Mouse (Mus musculus) midbrain, embryonic 16.5 days (tissue): Measurements from ENCODE around the gene Tns3. TPM values are rescaled to one million over a fixed set of nuclear protein-coding genes. Genes with fewer than 3 reads are reported as not detected.

ENCODE experiments used
- ATAC-seq: fragments of 200-750 bp; cut with Nextera tagmentation; 2 replicates; pipeline ENCODE4 v1.8.0; 2017; ENCODE audit warnings: moderate TSS enrichment
- H3K27ac ChIP-seq: fragments of 300-500 bp; sonication (generic); 2 replicates; pipeline ENCODE4 v1.5.1; 2014; ENCODE audit warnings: mild to moderate bottlenecking, low read length, mixed read lengths
- H3K27me3 ChIP-seq: fragments of 300-500 bp; sonication (generic); 2 replicates; pipeline ENCODE4 v1.6.1; 2014; ENCODE audit warnings: low read depth, low read length, mixed read lengths; ENCODE audit not compliant: control insufficient read depth, insufficient read depth
- H3K36me3 ChIP-seq: fragments of 300-500 bp; sonication (generic); 2 replicates; pipeline ENCODE4 v1.6.1; 2014; ENCODE audit warnings: mild to moderate bottlenecking, low read length, moderate library complexity, mixed read lengths; ENCODE audit not compliant: control insufficient read depth, insufficient read depth
- H3K4me1 ChIP-seq: fragments of 300-500 bp; sonication (generic); 2 replicates; pipeline ENCODE4 v1.6.1; 2014; ENCODE audit warnings: mild to moderate bottlenecking, low read length, mixed read lengths; ENCODE audit not compliant: control insufficient read depth, insufficient read depth
- H3K4me2 ChIP-seq: fragments of 300-500 bp; sonication (generic); 2 replicates; pipeline ENCODE4 v1.6.1; 2014; ENCODE audit warnings: mild to moderate bottlenecking, low read length, mixed read lengths
- H3K4me3 ChIP-seq: fragments of 300-500 bp; sonication (generic); 2 replicates; pipeline ENCODE4 v1.5.1; 2014; ENCODE audit warnings: low read depth, mild to moderate bottlenecking, low read length, moderate library complexity, mixed read lengths
- H3K9ac ChIP-seq: fragments of 300-500 bp; sonication (generic); 2 replicates; pipeline ENCODE4 v1.6.1; 2014; ENCODE audit warnings: low read depth, low read length, mixed read lengths
- H3K9me3 ChIP-seq: fragments of 300-500 bp; sonication (generic); replicated peaks from 2 replicates; pipeline ENCODE4 v1.6.1; 2014; ENCODE audit warnings: mild to moderate bottlenecking, low read length, mixed read lengths; ENCODE audit not compliant: control insufficient read depth, poor library complexity, severe bottlenecking
- WGBS: fragments of 180-500 bp; shearing (Covaris S2); extraction: QIAGEN DNeasy Blood & Tissue Kit; methylation state at CpG from one replicate; pipeline ENCODE4 v1.1.7; 2014; 5-methylcytosine and 5-hydroxymethylcytosine counted together
- polyA plus RNA-seq: library from polyadenylated mRNA; unstranded; fragments of >200 nt; fragmentation: Nextera tagmentation; extraction: Ambion mirVana; gene quantifications from 2 replicates; pipeline ENCODE4 v1.2.1, GENCODE M21; 2015

The Tns3 gene
- polyA plus RNA-seq, 1 experiment from 2014 or later: 5.3 TPM

- H3K9ac ChIP-seq: no peak overlapping the region
- WGBS: 60% methylated on average over 5 of the region's 5 CpGs
Observed at GRCm38 (mm10) chr11:8496686-8497085, 167.6 kb downstream of the Tns3 start.

GRCm38 (mm10) chr11:8495801-8496200, 168.5 kb downstream of the Tns3 start:
- Histone ChIP-seq H3K4me2 (no peak overlapping the region), H3K36me3 (no peaks in the 10 kb centered on the region), H3K9me3 (no peaks in the 10 kb centered on the region), H3K27me3 (no peaks in the 10 kb centered on the region), H3K4me3 (no peak overlapping the region), H3K9ac (no peak overlapping the region), H3K27ac (no peak overlapping the region), H3K4me1 (no peaks in the 10 kb centered on the region)
- no peak for ATAC-seq
- WGBS: 88% methylated on average over 7 of the region's 7 CpGs

More at GRCm38 (mm10) chr11:8496686-8497085, 167.6 kb downstream of the Tns3 start:
- Histone ChIP-seq H3K36me3 (no peaks in the 10 kb centered on the region), H3K27me3 (no peaks in the 10 kb centered on the region), H3K4me3 (no peak overlapping the region), H3K4me1 (no peaks in the 10 kb centered on the region), H3K4me2 (no peak overlapping the region), H3K27ac (no peak overlapping the region), H3K9me3 (no peaks in the 10 kb centered on the region)
- 0 out of 2 replicates have a peak, but pooled peaks have one; percentile 14 for ATAC-seq

DNA sequence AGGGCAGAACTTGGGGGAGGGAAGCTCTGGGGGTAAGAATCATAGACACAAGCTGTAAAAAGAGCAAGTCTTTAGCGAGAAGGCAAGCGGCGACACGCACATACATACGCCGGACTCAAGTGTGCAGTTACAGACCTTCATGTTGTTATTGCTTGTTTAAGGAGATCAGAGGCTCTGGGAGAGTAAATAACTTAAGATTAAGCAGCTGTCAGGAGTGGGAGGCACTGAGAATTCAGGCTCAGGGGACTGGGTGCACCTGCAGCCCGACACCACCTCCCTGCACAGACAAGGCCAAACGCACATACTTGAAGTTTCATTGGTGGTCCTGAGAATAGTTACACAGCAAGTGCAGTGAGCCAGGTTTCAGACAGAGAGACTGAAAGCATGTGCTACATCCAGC, 169.3 kb downstream of the Tns3 start:
- WGBS: 90% methylated on average over 8 of the region's 8 CpGs
- Histone ChIP-seq H3K9me3 (no peaks in the 10 kb centered on the region), H3K36me3 (no peaks in the 10 kb centered on the region), H3K9ac (no peak overlapping the region), H3K27me3 (no peaks in the 10 kb centered on the region), H3K4me2 (no peak overlapping the region), H3K4me1 (no peaks in the 10 kb centered on the region), H3K27ac (no peak overlapping the region), H3K4me3 (no peak overlapping the region)
- no peak for ATAC-seq

DNA sequence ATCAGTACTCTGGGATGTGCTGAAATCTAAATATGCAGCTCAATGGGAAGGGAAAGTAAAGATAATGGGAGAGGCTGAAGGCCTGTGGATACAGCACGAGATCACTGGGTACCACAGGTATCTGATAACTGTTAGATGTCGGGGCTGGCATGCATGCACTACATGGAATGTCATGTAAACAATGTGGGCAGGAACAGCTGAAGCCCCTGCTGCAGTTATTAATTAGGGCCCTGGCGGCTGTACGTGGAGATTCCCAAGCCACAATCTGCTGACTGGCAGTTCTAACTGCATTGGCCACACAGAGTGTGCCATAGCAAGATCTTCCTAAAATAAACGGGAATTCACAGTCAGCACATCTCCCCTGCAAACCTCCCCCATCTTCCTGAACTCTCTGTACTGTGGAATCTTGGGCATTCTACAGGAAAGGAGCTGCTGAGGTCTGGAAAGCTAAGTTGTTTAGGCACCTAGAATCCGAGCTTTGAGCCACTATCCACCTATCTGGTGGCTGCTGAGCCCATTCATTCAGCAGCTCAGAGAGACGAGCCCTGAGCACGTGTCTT, 170.3 kb downstream of the Tns3 start:
- H3K4me3 ChIP-seq: no peak overlapping the region
- no peak overlapping the region for H3K9ac ChIP-seq
- H3K27me3 ChIP-seq: no peaks in the 10 kb centered on the region
- no peaks in the 10 kb centered on the region for H3K4me1 ChIP-seq
- no peak overlapping the region for H3K27ac ChIP-seq
- H3K9me3 ChIP-seq: no peaks in the 10 kb centered on the region
- WGBS: 60% methylated on average over 8 of the region's 8 CpGs
- no peaks in the 10 kb centered on the region for H3K36me3 ChIP-seq
- ATAC-seq: no peak
- no peak overlapping the region for H3K4me2 ChIP-seq

DNA sequence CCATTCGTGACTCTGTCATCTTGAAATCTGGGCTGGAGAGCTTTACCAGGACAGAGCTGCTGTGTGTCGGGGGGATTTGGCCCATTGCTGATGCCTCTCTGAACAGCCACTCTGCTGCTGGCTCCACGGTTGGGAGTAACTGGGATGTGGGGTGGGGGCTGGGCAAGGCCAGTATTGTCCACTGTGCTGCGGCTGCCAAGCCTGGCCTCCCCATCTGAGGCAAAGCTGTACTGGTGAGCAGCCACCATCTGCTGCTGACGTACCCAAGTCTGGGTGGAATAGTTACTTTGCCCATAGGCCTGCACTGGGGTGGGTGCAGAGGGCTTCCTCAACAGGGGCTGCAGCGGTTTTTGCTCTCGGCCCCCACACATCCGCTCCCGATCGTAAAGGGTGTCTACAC, 172.0 kb downstream of the Tns3 start:
- ATAC-seq: 0 out of 2 replicates have a peak, but pooled peaks have one; percentile 2
- Histone ChIP-seq H3K4me1 (no peaks in the 10 kb centered on the region), H3K36me3 (no peaks in the 10 kb centered on the region), H3K9ac (no peak overlapping the region), H3K27me3 (no peaks in the 10 kb centered on the region), H3K4me2 (no peak overlapping the region), H3K4me3 (no peak overlapping the region), H3K27ac (no peak overlapping the region), H3K9me3 (no peaks in the 10 kb centered on the region)
- 89% methylated on average over 10 of the region's 10 CpGs for WGBS

- Histone ChIP-seq H3K36me3 (no peaks in the 10 kb centered on the region), H3K4me2 (no peak overlapping the region), H3K4me3 (no peak overlapping the region), H3K27me3 (no peaks in the 10 kb centered on the region), H3K27ac (no peak overlapping the region), H3K9me3 (no peaks in the 10 kb centered on the region), H3K9ac (no peak overlapping the region), H3K4me1 (no peaks in the 10 kb centered on the region)
- 78% methylated on average over 6 of the region's 6 CpGs for WGBS
- no peak for ATAC-seq
Observed at GRCm38 (mm10) chr11:8488248-8488647, 176.1 kb downstream of the Tns3 start.

DNA sequence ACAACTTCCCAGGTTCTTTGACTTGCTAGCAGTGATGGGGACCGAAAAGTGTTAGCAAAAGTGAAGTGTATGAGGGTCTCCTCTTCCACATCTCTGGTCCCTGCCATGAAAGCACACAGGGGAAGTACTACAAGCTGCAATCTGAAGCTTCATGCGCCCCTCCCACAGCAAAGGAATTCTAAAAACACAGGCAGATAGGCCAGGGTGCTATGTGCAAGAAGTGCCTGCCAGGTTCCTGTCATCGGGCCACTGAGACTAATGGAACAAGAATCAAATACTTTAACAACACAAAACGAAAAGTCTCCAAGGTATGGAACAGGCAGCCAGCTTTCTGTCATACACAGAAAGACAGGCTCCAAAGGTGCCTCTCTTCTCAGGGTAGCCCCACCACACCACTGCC, 177.8 kb downstream of the Tns3 start:
- Histone ChIP-seq H3K27me3 (no peaks in the 10 kb centered on the region), H3K9me3 (no peaks in the 10 kb centered on the region), H3K4me2 (no peak overlapping the region), H3K4me3 (no peak overlapping the region), H3K4me1 (no peaks in the 10 kb centered on the region), H3K27ac (no peak overlapping the region), H3K36me3 (no peaks in the 10 kb centered on the region), H3K9ac (no peak overlapping the region)
- WGBS: 92% methylated on average over 4 of the region's 4 CpGs
- no peak for ATAC-seq

DNA sequence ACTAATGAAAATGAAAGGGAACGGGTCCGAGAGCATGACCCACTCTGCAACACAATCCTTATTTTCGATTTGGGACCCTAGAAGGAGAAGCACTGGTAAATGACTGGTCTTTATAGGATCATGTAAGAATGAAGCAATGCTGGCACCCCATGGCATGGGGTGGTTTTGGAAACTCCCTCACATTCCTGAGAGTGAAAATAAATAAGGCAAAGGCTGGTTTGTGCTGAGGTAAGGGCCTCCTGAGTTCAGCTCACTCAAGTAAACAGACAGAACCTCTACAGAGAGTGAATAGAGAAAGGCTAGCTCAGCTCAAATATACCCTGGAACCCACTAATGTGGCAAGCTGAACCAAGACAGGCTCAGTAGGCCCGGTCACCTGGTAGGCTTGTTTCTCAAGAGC, 179.8 kb downstream of the Tns3 start:
- ATAC-seq: no peak
- H3K4me2 ChIP-seq: no peak overlapping the region
- 87% methylated on average over 4 of the region's 4 CpGs for WGBS
- H3K4me1 ChIP-seq: no peaks in the 10 kb centered on the region
- H3K27me3 ChIP-seq: no peaks in the 10 kb centered on the region
- H3K27ac ChIP-seq: no peak overlapping the region
- no peak overlapping the region for H3K4me3 ChIP-seq
- H3K36me3 ChIP-seq: no peaks in the 10 kb centered on the region
- no peak overlapping the region for H3K9ac ChIP-seq
- H3K9me3 ChIP-seq: no peaks in the 10 kb centered on the region

GRCm38 (mm10) chr11:8482721-8483120, 181.6 kb downstream of the Tns3 start:
- Histone ChIP-seq H3K9me3 (no peaks in the 10 kb centered on the region), H3K27me3 (no peaks in the 10 kb centered on the region), H3K27ac (no peak overlapping the region), H3K4me2 (no peak overlapping the region), H3K9ac (no peak overlapping the region), H3K36me3 (no peaks in the 10 kb centered on the region), H3K4me3 (no peak overlapping the region), H3K4me1 (no peaks in the 10 kb centered on the region)
- 66% methylated on average over 3 of the region's 3 CpGs for WGBS
- ATAC-seq: no peak
